ENCODE assay signal across 19 mouse cellular contexts in the genomic region with DNA sequence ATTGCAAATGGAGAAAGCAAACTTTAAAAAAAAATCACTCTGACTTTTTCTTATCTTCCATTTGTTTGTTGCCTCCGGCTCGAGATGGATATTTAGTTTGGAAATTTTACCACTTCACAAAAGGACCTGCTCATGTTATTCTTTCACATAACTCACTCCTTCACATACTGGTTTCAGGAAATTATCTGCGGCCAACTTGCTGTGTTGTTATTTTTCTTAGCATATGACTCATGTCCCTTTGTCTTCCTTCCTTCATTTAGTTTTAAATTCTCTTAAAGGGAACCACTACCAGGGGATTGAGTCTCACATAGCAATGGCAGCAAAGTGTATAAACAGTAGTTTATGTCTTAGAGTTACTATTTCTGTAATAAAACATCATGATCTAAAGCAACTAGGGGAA.
DNase-seq lines count a peak whose midpoint lies in the region; ATAC-seq and TF ChIP-seq lines count a peak whose summit lies in the region.
"Had no signal": no experiment of that assay in that cellular context is flagged by ENCODE, and none has a peak within 500 bp of the region (broad histone marks: within the 10 kb centered on the region; RNA-seq: fewer than 3 reads in every experiment).

No protein-coding gene starts in this region.

- no peaks in the 10 kb centered on the region for H3K27me3 ChIP-seq in lung, embryonic 16.5 days (ENCODE audit: control insufficient read depth, insufficient read depth, low read depth, low read length)
- H3K27me3 ChIP-seq: embryonic facial prominence, embryonic 15.5 days; hindbrain, embryonic 12.5 days; midbrain, embryonic 15.5 days had no signal

- no peaks in the 10 kb centered on the region for H3K79me2 ChIP-seq in macrophage (ENCODE audit: inconsistent target)

- no peak overlapping the region for H3K9ac ChIP-seq in lung, embryonic 16.5 days (ENCODE audit: low read length)
- H3K9ac ChIP-seq: embryonic facial prominence, embryonic 15.5 days; hindbrain, embryonic 12.5 days; midbrain, embryonic 15.5 days had no signal

- TF ChIP-seq CTCF in embryonic fibroblast, embryonic 13.5 days (IDR thresholded peaks at IDR 0.05; ENCODE audit: borderline replicate concordance, insufficient read depth, low read length), result no peak

- no peaks in the 10 kb centered on the region for H3K36me3 ChIP-seq in lung, embryonic 16.5 days (ENCODE audit: control insufficient read depth, insufficient read depth, low read length)
- no peaks in the 10 kb centered on the region for H3K36me3 ChIP-seq in macrophage (ENCODE audit: inconsistent target)
- H3K36me3 ChIP-seq: embryonic facial prominence, embryonic 15.5 days; hindbrain, embryonic 12.5 days; midbrain, embryonic 15.5 days had no signal

- H3K9me3 ChIP-seq in lung, embryonic 16.5 days (ENCODE audit: control insufficient read depth, low read length), result no peaks in the 10 kb centered on the region; the same call in 1 of the 2 replicates
- H3K9me3 ChIP-seq: embryonic facial prominence, embryonic 15.5 days; hindbrain, embryonic 12.5 days; midbrain, embryonic 15.5 days had no signal

- no peak overlapping the region for H3K4me2 ChIP-seq in lung, embryonic 16.5 days (ENCODE audit: low read depth, low read length)
- H3K4me2 ChIP-seq: embryonic facial prominence, embryonic 15.5 days; hindbrain, embryonic 12.5 days; liver, embryonic 11.5 days; midbrain, embryonic 15.5 days had no signal

- 0 out of 2 replicates have a peak overlapping the region, but pooled peaks have one; percentile 30 for H3K27ac ChIP-seq in lung, embryonic 16.5 days (ENCODE audit: low read length)
- peak overlapping the region; percentile 77 for H3K27ac ChIP-seq in embryonic fibroblast, embryonic 13.5 days (ENCODE audit: insufficient read depth, low read length)
- H3K27ac ChIP-seq in macrophage, result peak overlapping the region; percentile 90
- H3K27ac ChIP-seq: embryonic facial prominence, embryonic 15.5 days; hindbrain, embryonic 12.5 days; midbrain, embryonic 15.5 days had no signal

- no peak overlapping the region for H3K4me3 ChIP-seq in lung, embryonic 16.5 days (ENCODE audit: low read length)
- H3K4me3 ChIP-seq in embryonic fibroblast, embryonic 13.5 days (ENCODE audit: insufficient read depth, low read length), result no peak overlapping the region
- H3K4me3 ChIP-seq in macrophage (ENCODE audit: inconsistent target), result no peak overlapping the region
- H3K4me3 ChIP-seq: embryonic facial prominence, embryonic 15.5 days; hindbrain, embryonic 12.5 days; midbrain, embryonic 15.5 days had no signal

- TF ChIP-seq POLR2A in embryonic fibroblast, embryonic 13.5 days (IDR thresholded peaks at IDR 0.05; ENCODE audit: low read depth, low read length), result no peak

- peak; percentile 5 for DNase-seq in kidney, adult 9 months
- DNase-seq in kidney, postnatal 14 days, result no peak
- DNase-seq in lung, postnatal 4 days, result no peak
- DNase-seq in yolk sac, embryonic 10.5 days (ENCODE audit: low spot score), result no peak
- DNase-seq: cerebellum, postnatal 14 days; embryo, embryonic 11 days; gastrocnemius, postnatal 36 days; layer of hippocampus, postnatal 36 days; retina, postnatal 1 day; right cerebral cortex, postnatal 4 days; thymus, postnatal 25 days had no signal

- no peaks in the 10 kb centered on the region for H3K4me1 ChIP-seq in lung, embryonic 16.5 days (replicated peaks; ENCODE audit: control insufficient read depth, insufficient read depth, low read length)
- H3K4me1 ChIP-seq in embryonic fibroblast, embryonic 13.5 days (ENCODE audit: control insufficient read depth, insufficient read depth, low read length), result peaks cover 3% of the 10 kb centered on the region; the same call in 1 of the 2 replicates

- no peak for ATAC-seq in lung, embryonic 16.5 days (ENCODE audit: low read depth)
- ATAC-seq: inflammation-experienced regulatory T-cells, adult 6 months; midbrain, embryonic 15.5 days had no signal

- 25% methylated on average over 3 of the region's 3 CpGs for WGBS in lung, embryonic 16.5 days
- 17% methylated on average over 3 of the region's 3 CpGs for WGBS in macrophage (ENCODE audit: missing documents)

Comparison
In these comparisons a context has a peak if more than half of its experiments do, and no peak if none do; other contexts are left out.
1. H3K27ac ChIP-seq: peak in every context shown above with its lines; median percentile 90 in macrophage; 77 in embryonic fibroblast, embryonic 13.5 days; 30 in lung, embryonic 16.5 days.